Mouse (Mus musculus) stomach, embryonic 14.5 days (tissue): ENCODE measurements around the gene Slc16a11. TPM values are rescaled to one million over a fixed set of nuclear protein-coding genes. Genes with fewer than 3 reads are reported as not detected.

Experiments used
- ATAC-seq: fragments of 200-750 bp; cut with Nextera tagmentation; 2 replicates; pipeline ENCODE4 v1.8.0; 2017; ENCODE audit warnings: low read depth, moderate TSS enrichment; ENCODE audit not compliant: insufficient number of reproducible peaks, insufficient read depth, low FRiP score
- H3K27ac ChIP-seq: fragments of 300-500 bp; sonication (generic); 2 replicates; pipeline ENCODE4 v1.5.1; 2014; ENCODE audit warnings: mild to moderate bottlenecking, low read length, moderate library complexity, mixed read lengths
- H3K27me3 ChIP-seq: fragments of 300-500 bp; sonication (generic); 2 replicates; pipeline ENCODE4 v1.6.1; 2014; ENCODE audit warnings: low read length, control low read depth, mixed read lengths; ENCODE audit not compliant: control insufficient read depth, insufficient read depth
- H3K36me3 ChIP-seq: fragments of 300-500 bp; sonication (generic); 2 replicates; pipeline ENCODE4 v1.6.1; 2014; ENCODE audit warnings: mild to moderate bottlenecking, control low read depth, low read length, moderate library complexity, mixed read lengths; ENCODE audit not compliant: control insufficient read depth, insufficient read depth
- H3K4me1 ChIP-seq: fragments of 300-500 bp; sonication (generic); 2 replicates; pipeline ENCODE4 v1.6.1; 2014; ENCODE audit warnings: low read length, control low read depth, mixed read lengths; ENCODE audit not compliant: control insufficient read depth, insufficient read depth
- H3K4me2 ChIP-seq: fragments of 300-500 bp; sonication (generic); replicated peaks from 2 replicates; pipeline ENCODE4 v1.6.1; 2014; ENCODE audit warnings: low read depth, low read length, control low read depth
- H3K4me3 ChIP-seq: fragments of 300-500 bp; sonication (generic); 2 replicates; pipeline ENCODE4 v1.5.1; 2014; ENCODE audit warnings: low read depth, low read length, control low read depth
- H3K9ac ChIP-seq: fragments of 300-500 bp; sonication (generic); replicated peaks from 2 replicates; pipeline ENCODE4 v1.6.1; 2014; ENCODE audit warnings: low read depth, mild to moderate bottlenecking, control low read depth, low read length, moderate library complexity, mixed read lengths
- H3K9me3 ChIP-seq: fragments of 300-500 bp; sonication (generic); 2 replicates; pipeline ENCODE4 v1.6.1; 2016; ENCODE audit warnings: low read depth, low read length, control low read depth; ENCODE audit not compliant: control insufficient read depth
- WGBS: fragments of 180-500 bp; shearing (Covaris S2); extraction: QIAGEN DNeasy Blood & Tissue Kit; methylation state at CpG from one replicate; pipeline ENCODE4 v1.1.7; 2014; 5-methylcytosine and 5-hydroxymethylcytosine counted together
- polyA plus RNA-seq: library from polyadenylated mRNA; unstranded; fragments of >200 nt; fragmentation: Nextera tagmentation; extraction: Ambion mirVana; gene quantifications from 2 replicates; pipeline ENCODE4 v1.2.1, GENCODE M21; 2014

Slc16a11 gene
- polyA plus RNA-seq, 1 experiment from 2014 or later, result 0.69 TPM

GRCm38 (mm10) chr11:70192157-70192556 lies 20.4 kb upstream of the Slc16a11 start:
- H3K9ac ChIP-seq, result no peak overlapping the region
- WGBS, result 74% methylated on average over 4 of the region's 4 CpGs
- no peak overlapping the region for H3K4me3 ChIP-seq
- ATAC-seq, result no peak
- peaks cover 9% of the 10 kb centered on the region for H3K4me1 ChIP-seq
- H3K36me3 ChIP-seq, result no peaks in the 10 kb centered on the region
- no peaks in the 10 kb centered on the region for H3K9me3 ChIP-seq
- H3K4me2 ChIP-seq, result no peak overlapping the region
- no peak overlapping the region for H3K27ac ChIP-seq
- H3K27me3 ChIP-seq, result no peaks in the 10 kb centered on the region

DNA sequence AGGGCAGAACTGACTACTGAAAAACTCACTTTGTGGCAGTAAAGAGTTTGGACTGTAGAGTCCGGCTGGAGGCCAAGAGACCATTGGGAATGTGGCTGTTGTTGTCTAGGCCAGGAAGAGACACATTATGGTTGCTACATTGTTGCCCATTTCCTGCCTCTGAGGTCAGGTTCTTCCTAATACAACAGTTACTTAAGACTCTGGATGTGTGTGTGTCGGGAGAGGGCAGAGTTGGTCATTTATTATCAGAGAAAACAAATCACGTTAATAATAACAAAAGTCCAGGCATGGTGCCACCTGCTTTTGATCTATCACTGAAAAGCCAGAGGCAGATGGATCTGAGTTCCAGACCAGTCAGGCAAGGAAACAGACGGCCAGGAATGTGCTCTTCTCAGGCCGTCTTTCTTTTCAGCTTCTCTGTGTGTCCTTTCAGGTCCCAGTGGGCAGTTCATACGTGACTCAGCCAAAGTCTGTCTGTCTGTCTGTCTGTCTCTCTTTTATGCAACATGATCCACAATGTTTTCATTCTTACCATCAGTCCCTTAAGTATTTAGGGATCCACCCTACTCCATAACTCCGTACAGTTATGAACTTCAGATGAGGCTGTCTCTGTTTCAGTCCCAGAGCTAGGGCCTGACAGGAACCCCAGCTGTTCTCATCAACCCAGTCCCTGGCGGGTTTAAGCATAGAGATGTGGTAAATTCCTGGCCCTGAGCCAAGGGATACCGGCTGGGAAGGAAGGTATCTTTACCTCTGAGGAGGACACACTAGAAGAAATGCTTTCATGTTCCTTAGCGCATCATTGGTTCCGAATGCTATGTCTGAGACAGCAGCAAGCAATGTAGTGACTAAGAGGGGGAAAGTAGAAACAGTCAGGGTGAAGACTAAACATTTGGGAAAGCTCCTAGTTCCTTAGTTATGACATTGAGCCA lies 18.9 kb upstream of the Slc16a11 start:
- H3K27ac ChIP-seq, result 0 out of 2 replicates have a peak overlapping the region, but pooled peaks have one; percentile 39
- no peaks in the 10 kb centered on the region for H3K9me3 ChIP-seq
- 31% methylated on average over 11 of the region's 11 CpGs for WGBS
- no peak overlapping the region for H3K4me2 ChIP-seq
- H3K9ac ChIP-seq, result no peak overlapping the region
- no peak overlapping the region for H3K4me3 ChIP-seq
- H3K27me3 ChIP-seq, result no peaks in the 10 kb centered on the region
- ATAC-seq, result no peak
- H3K36me3 ChIP-seq, result no peaks in the 10 kb centered on the region
- H3K4me1 ChIP-seq, result peaks cover 9% of the 10 kb centered on the region

- Histone ChIP-seq H3K36me3 (no peaks in the 10 kb centered on the region), H3K4me2 (no peak overlapping the region), H3K9me3 (no peaks in the 10 kb centered on the region), H3K4me1 (peaks cover 7% of the 10 kb centered on the region), H3K27me3 (no peaks in the 10 kb centered on the region), H3K4me3 (no peak overlapping the region), H3K9ac (no peak overlapping the region), H3K27ac (no peak overlapping the region)
- WGBS, result 76% methylated on average over 3 of the region's 3 CpGs
- ATAC-seq, result no peak
Measured at GRCm38 (mm10) chr11:70198332-70198731, 14.2 kb upstream of the Slc16a11 start.

DNA sequence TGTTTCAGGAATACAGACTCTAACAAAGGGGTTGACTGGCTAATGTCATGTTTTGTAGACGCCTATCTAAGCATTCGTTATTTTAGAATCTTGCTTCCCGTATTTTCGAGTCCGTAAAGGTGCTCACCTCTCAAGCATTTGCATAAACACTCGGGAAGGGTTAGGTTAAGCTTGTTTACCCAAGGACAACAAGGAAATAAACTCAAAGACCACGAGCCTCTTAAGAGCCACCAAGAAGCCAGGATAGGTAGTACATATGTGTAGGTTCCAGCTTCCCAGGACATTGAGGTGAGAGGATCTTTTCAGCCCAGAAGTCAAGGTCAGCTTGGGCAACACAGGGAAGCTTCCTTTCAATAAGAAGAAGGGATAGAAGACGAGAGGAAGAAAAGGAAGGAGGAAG lies 13.4 kb upstream of the Slc16a11 start:
- ATAC-seq, result no peak

GRCm38 (mm10) chr11:70200036-70200608 lies 12.4 kb upstream of the Slc16a11 start:
- WGBS, result 83% methylated on average over 5 of the region's 5 CpGs
- H3K4me3 ChIP-seq, result no peak overlapping the region
- H3K4me1 ChIP-seq, result no peaks in the 10 kb centered on the region
- no peaks in the 10 kb centered on the region for H3K9me3 ChIP-seq
- H3K4me2 ChIP-seq, result no peak overlapping the region
- H3K27me3 ChIP-seq, result no peaks in the 10 kb centered on the region
- no peak overlapping the region for H3K27ac ChIP-seq
- no peak for ATAC-seq
- H3K9ac ChIP-seq, result no peak overlapping the region
- H3K36me3 ChIP-seq, result no peaks in the 10 kb centered on the region

More for the DNA sequence above, 13.4 kb upstream of the Slc16a11 start:
- Histone ChIP-seq H3K4me2 (no peak overlapping the region), H3K9me3 (no peaks in the 10 kb centered on the region), H3K27ac (no peak overlapping the region), H3K27me3 (no peaks in the 10 kb centered on the region), H3K4me3 (no peak overlapping the region), H3K36me3 (no peaks in the 10 kb centered on the region), H3K9ac (no peak overlapping the region), H3K4me1 (peaks cover under 1% of the 10 kb centered on the region)
- WGBS, result 72% methylated on average over 8 of the region's 8 CpGs

DNA sequence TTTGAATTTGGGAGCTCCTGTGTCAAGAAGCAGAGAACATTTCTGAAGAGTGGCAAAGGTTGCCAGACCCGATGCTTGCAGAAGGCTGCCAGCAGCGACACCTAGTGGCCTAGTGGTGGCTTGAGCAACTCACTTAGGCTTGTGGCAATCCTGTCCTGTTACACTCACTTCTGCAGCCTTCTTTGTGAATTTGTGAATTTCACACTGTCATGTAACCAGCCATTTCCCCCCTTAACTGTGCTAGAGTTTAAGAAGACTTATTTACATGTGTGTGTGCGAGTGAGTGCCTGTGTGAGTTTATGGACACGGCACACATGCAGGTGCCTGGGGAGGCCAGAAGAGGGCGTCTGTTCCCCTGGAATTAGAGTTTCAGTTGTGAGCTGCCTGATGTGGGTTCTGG lies 10.9 kb upstream of the Slc16a11 start:
- Histone ChIP-seq H3K9me3 (no peaks in the 10 kb centered on the region), H3K9ac (no peak overlapping the region), H3K4me3 (no peak overlapping the region), H3K4me1 (no peaks in the 10 kb centered on the region), H3K36me3 (no peaks in the 10 kb centered on the region), H3K27ac (no peak overlapping the region), H3K27me3 (no peaks in the 10 kb centered on the region), H3K4me2 (no peak overlapping the region)
- ATAC-seq, result peak; percentile 42; the same call in 1 of the 2 replicates
- WGBS, result 33% methylated on average over 5 of the region's 5 CpGs

GRCm38 (mm10) chr11:70206801-70207200 lies 5.8 kb upstream of the Slc16a11 start:
- H3K4me2 ChIP-seq, result no peak overlapping the region
- ATAC-seq, result no peak
- H3K27me3 ChIP-seq, result no peaks in the 10 kb centered on the region
- H3K9me3 ChIP-seq, result no peaks in the 10 kb centered on the region
- 73% methylated on average over 2 of the region's 2 CpGs for WGBS
- no peak overlapping the region for H3K27ac ChIP-seq
- no peaks in the 10 kb centered on the region for H3K4me1 ChIP-seq
- no peak overlapping the region for H3K4me3 ChIP-seq
- no peak overlapping the region for H3K9ac ChIP-seq
- H3K36me3 ChIP-seq, result no peaks in the 10 kb centered on the region

GRCm38 (mm10) chr11:70207283-70207682 lies 5.3 kb upstream of the Slc16a11 start:
- H3K9ac ChIP-seq, result no peak overlapping the region
- no peaks in the 10 kb centered on the region for H3K9me3 ChIP-seq
- no peak overlapping the region for H3K27ac ChIP-seq
- no peak overlapping the region for H3K4me2 ChIP-seq
- WGBS, result 75% methylated on average over 7 of the region's 7 CpGs
- H3K36me3 ChIP-seq, result no peaks in the 10 kb centered on the region
- no peak overlapping the region for H3K4me3 ChIP-seq
- no peak for ATAC-seq
- no peaks in the 10 kb centered on the region for H3K27me3 ChIP-seq
- H3K4me1 ChIP-seq, result no peaks in the 10 kb centered on the region
